16 mouse cellular contexts compared by ENCODE assay signal in genomic region chr5:64063622-64064355, GRCm38 (mm10). TPM values are rescaled to one million over a fixed set of nuclear protein-coding genes. Genes with fewer than 3 reads are reported as not detected.
A peak's percentile ranks its signal among the peaks of the same experiment; 100 is the strongest.
DNase-seq lines count a peak whose midpoint lies in the region; ATAC-seq and TF ChIP-seq lines count a peak whose summit lies in the region.
"Had no signal": no experiment of that assay in that cellular context is flagged by ENCODE, and none has a peak within 500 bp of the region (broad histone marks: within the 10 kb centered on the region; RNA-seq: fewer than 3 reads in every experiment).

No protein-coding gene starts in this region.

- H3K9me3 ChIP-seq in kidney, embryonic 15.5 days (replicated peaks) = no peaks in the 10 kb centered on the region
- no peaks in the 10 kb centered on the region for H3K9me3 ChIP-seq in lung, embryonic 15.5 days
- H3K9me3 ChIP-seq: embryonic facial prominence, embryonic 12.5 days; G1E; hindbrain, embryonic 15.5 days; limb, embryonic 10.5 days; liver, embryonic 15.5 days; midbrain, embryonic 13.5 days had no signal

- no peak overlapping the region for H3K9ac ChIP-seq in kidney, embryonic 15.5 days
- no peak overlapping the region for H3K9ac ChIP-seq in lung, embryonic 15.5 days
- H3K9ac ChIP-seq: embryonic facial prominence, embryonic 12.5 days; hindbrain, embryonic 15.5 days; liver, embryonic 15.5 days; midbrain, embryonic 13.5 days had no signal

- DNase-seq in gastrocnemius, adult 18-20 months (ENCODE audit: low spot score) = peak; percentile 38
- DNase-seq in gastrocnemius, postnatal 4 days (ENCODE audit: low spot score in 2 of 2) = no peak
- DNase-seq in kidney, adult 8-10 months = no peak
- no peak for DNase-seq in lung, postnatal 14 days
- no peak for DNase-seq in spleen, adult 18-20 months
- DNase-seq: cerebellum, postnatal 25 days; gastrocnemius, postnatal 10 days had no signal

- TF ChIP-seq POLR2A in cortical plate, adult 2 months (IDR thresholded peaks at IDR 0.05; ENCODE audit: extremely low read depth, insufficient read depth, low read length) = 0 out of 2 replicates have a peak, but pooled peaks have one; percentile 20

- H3K27ac ChIP-seq in kidney, embryonic 15.5 days = peak overlapping the region; percentile 54; the same call in 1 of the 2 replicates
- H3K27ac ChIP-seq in lung, embryonic 15.5 days = peak overlapping the region; percentile 19; the same call in 1 of the 2 replicates
- H3K27ac ChIP-seq in cortical plate, adult 2 months (ENCODE audit: insufficient read depth, low read length) = peak overlapping the region; percentile 71
- H3K27ac ChIP-seq: embryonic facial prominence, embryonic 12.5 days; hindbrain, embryonic 15.5 days; limb, embryonic 10.5 days; liver, embryonic 15.5 days; midbrain, embryonic 13.5 days had no signal

- H3K4me1 ChIP-seq in kidney, embryonic 15.5 days = peaks cover 12% of the 10 kb centered on the region
- H3K4me1 ChIP-seq in lung, embryonic 15.5 days = no peaks in the 10 kb centered on the region; the same call in 1 of the 2 replicates
- peaks cover 6% of the 10 kb centered on the region for H3K4me1 ChIP-seq in cortical plate, adult 2 months (ENCODE audit: control insufficient read depth, insufficient read depth, low read length)
- H3K4me1 ChIP-seq: embryonic facial prominence, embryonic 12.5 days; hindbrain, embryonic 15.5 days; limb, embryonic 10.5 days; liver, embryonic 15.5 days; midbrain, embryonic 13.5 days had no signal

- WGBS in kidney, embryonic 15.5 days = 54% methylated on average over 11 of the region's 11 CpGs
- 64% methylated on average over 11 of the region's 11 CpGs for WGBS in lung, embryonic 15.5 days

- TF ChIP-seq CTCF in cortical plate, adult 2 months (IDR thresholded peaks at IDR 0.05; ENCODE audit: extremely low read depth, insufficient read depth, low read length) = no peak

- H3K4me2 ChIP-seq in kidney, embryonic 15.5 days = no peak overlapping the region
- no peak overlapping the region for H3K4me2 ChIP-seq in lung, embryonic 15.5 days
- H3K4me2 ChIP-seq: embryonic facial prominence, embryonic 12.5 days; hindbrain, embryonic 15.5 days; liver, embryonic 15.5 days; midbrain, embryonic 13.5 days had no signal

- H3K4me3 ChIP-seq in kidney, embryonic 15.5 days (replicated peaks) = no peak overlapping the region
- H3K4me3 ChIP-seq in lung, embryonic 15.5 days = no peak overlapping the region
- H3K4me3 ChIP-seq in cortical plate, adult 2 months (ENCODE audit: insufficient read depth, low read length) = no peak overlapping the region
- H3K4me3 ChIP-seq: embryonic facial prominence, embryonic 12.5 days; hindbrain, embryonic 15.5 days; limb, embryonic 10.5 days; liver, embryonic 15.5 days; midbrain, embryonic 13.5 days had no signal

- no peaks in the 10 kb centered on the region for H3K36me3 ChIP-seq in kidney, embryonic 15.5 days
- H3K36me3 ChIP-seq in lung, embryonic 15.5 days = no peaks in the 10 kb centered on the region
- H3K36me3 ChIP-seq: embryonic facial prominence, embryonic 12.5 days; G1E; hindbrain, embryonic 15.5 days; limb, embryonic 10.5 days; liver, embryonic 15.5 days; midbrain, embryonic 13.5 days had no signal

- peak; percentile 47; the same call in 1 of the 2 replicates for ATAC-seq in kidney, embryonic 15.5 days (replicated peaks; ENCODE audit: low FRiP score)
- no peak; the same call in 1 of the 2 replicates for ATAC-seq in lung, embryonic 15.5 days (ENCODE audit: borderline replicate concordance, extremely low read depth, low FRiP score, low TSS enrichment)
- ATAC-seq: midbrain, embryonic 13.5 days had no signal

- no peaks in the 10 kb centered on the region for H3K27me3 ChIP-seq in kidney, embryonic 15.5 days
- no peaks in the 10 kb centered on the region for H3K27me3 ChIP-seq in lung, embryonic 15.5 days
- H3K27me3 ChIP-seq: embryonic facial prominence, embryonic 12.5 days; hindbrain, embryonic 15.5 days; liver, embryonic 15.5 days; midbrain, embryonic 13.5 days had no signal

RNA-seq across cellular contexts. Expression of gene Pgm2, which starts 29.0 kb away (rescaled TPM):
- 1 to 10 TPM; 1.5 to 2.3 TPM for total RNA-seq in gastrocnemius, adult 18-20 months (2021)
- total RNA-seq in gastrocnemius, postnatal 4 days (2021) = 10 to 100 TPM; 12.2 to 14.4 TPM
- 38.1 and 39.0 TPM in 2 replicates for polyA plus RNA-seq in kidney, embryonic 15.5 days (2015; fragmentation: Nextera tagmentation; extraction: Ambion mirVana)
- polyA plus RNA-seq in lung, embryonic 15.5 days (2015; fragmentation: Nextera tagmentation; extraction: Ambion mirVana) = 41.1 and 41.9 TPM in 2 replicates
- 10.7 and 11.4 TPM in 2 replicates for polyA plus RNA-seq in cortical plate, adult 2 months (2012; rRNA removed)

Comparison
In these comparisons a context has a peak if more than half of its experiments do, and no peak if none do; other contexts are left out.
1. H3K27ac ChIP-seq: peak in every context shown above with its lines; median percentile 71 in cortical plate, adult 2 months; 54 in kidney, embryonic 15.5 days; 19 in lung, embryonic 15.5 days.